Mouse (Mus musculus): ENCODE measurements at regions not wholly inside any gene's neighbourhood (a gene's known extent, or its start where the extent isn't known, plus 50 kb on each side); places are given as distances from the start of the nearest gene placed in this dataset.

DNA sequence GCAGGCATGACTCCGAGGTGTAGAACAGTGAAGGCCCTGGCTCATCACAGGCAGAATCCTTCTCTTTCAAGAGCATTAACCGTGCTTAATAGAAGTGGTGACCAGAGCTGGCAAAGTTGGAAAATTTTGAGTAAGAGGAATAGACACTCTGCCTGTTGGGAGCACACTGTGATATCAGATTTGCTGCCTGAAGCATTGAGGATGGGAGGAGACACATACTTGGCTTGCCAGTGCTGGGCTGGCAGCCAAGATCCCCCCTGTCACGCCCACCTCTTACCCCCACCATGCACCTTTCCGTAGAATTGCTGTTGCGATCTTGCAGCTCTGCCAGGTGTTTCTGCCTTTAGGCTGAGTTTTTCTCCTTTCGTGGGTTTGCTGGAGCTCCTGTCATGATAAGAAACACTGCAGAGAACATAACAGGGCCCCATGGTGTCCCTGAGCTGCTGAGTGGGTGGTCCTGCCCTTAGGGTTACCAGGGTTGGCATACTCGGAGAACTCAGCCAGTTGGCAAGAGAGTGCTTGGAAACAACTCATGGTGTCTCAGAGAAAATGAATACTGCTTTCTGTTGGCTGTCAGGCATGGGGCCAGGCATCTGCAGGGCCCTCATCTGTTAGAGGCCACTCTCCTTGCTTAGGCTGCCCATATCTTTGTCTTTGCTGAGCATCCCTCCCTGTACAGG, 286.1 kb downstream of the Glrx3 start:
- TF ChIP-seq GATA1 (IDR thresholded peaks at IDR 0.05; ENCODE audit: low read length): no peak
- TF ChIP-seq TAL1 (IDR thresholded peaks at IDR 0.05; ENCODE audit: low read length): no peak
